Mouse (Mus musculus): ENCODE results near the gene 2410137M14Rik.
A peak's percentile ranks its signal among the peaks of the same experiment; 100 is the strongest.
"Not testable (repeated sequence)": the region's sequence is repeated elsewhere in the genome, so short reads cannot be mapped to it uniquely, and the experiment has no call there.

2410137M14Rik gene

DNA sequence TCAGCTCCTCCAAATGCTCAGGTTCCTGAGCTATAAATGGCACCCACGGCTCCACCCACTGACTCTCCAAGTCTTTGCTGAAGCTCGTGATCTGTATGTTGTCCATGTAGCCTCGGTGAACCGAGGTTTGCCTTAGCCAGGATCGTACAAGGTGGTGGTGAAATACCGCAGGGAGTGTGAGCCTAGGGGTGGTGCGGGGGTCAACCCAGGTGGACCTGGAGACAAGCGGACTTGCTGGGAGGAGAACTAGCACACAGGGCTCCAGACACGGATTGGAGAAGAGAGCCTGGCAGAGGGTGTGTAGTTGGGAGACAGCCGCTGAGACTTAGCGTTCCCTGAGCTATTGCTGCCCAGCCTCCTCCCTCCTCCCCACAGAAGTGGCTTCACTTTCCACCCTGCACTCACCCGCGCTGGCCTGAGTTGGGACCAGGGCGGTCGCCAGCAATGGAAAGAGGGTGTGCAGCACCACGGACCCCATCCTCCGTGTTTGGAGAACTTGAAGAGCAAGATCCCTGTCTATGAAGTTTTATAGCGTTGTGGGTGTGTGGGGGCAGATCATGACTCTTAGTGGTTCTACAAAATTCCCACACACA lies at the start of gene 2410137M14Rik:
2410137M14Rik (minus strand) TSS at position 17 of the 593 bp plus-strand sequence.
- DNase-seq (ENCODE audit: low read depth): no peak

DNA sequence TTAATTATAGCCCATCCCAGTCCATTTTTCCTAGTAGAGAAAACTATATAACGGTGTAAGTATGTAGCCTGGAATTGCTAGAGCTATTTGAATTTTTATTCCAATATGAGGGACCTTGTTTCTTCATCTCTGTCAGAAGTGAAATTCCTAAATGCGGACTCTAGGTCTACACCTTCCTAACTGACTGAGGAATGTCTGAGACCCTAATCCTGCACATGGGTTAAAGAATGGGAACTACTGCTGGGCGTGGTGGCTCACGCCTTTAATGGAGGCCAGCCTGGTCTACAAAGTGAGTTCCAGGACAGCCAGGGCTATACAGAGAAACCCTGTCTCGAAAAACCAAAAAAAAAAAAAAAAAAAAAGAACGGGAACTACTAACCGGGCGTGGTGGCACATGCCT lies 48.1 kb upstream of the 2410137M14Rik start:
- no peak for DNase-seq (ENCODE audit: low read depth)

DNA sequence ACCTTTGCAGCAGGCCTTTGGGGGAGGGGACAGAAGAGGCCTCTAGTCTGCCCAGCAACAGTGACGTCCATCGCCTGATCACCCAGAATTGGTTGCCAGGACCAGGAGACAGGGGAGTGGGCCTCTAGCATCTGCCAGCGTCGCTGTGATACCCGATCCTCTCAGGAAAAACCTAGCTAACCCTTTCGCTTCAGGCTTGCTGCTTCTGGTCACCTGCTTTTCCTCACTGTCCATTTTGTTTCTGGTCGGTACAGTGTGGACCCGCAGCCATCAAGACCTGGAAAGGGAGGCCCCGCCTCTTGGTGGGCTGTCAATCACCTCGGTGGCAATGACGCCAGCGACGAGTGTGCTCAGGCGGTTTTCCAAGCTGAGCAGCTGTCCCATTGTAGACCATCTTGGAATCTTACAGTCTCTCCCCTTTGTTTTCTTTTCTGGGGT lies 47.7 kb upstream of the 2410137M14Rik start:
- peak; percentile 81 for DNase-seq (ENCODE audit: low read depth)

DNA sequence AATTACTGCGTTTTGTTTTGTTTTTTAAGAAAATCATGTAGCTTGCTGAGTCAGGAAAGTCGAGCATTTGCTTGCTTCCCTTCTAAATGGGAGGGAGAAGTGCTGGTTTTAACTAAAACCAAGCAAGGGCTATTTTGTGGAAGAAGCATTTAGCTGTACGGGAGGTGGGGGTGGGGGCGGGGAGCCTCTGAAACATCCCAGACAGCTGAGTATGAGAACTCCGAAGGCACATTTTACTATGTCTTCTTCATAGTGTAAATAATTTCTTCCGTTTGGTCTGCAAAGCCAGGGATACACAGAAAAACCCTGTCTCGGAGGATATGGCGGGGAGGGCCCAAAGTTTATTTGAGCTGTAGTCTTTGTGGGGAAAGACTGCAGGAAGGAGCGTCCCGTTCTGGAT lies 47.2 kb upstream of the 2410137M14Rik start:
- no peak for DNase-seq (ENCODE audit: low read depth)

DNA sequence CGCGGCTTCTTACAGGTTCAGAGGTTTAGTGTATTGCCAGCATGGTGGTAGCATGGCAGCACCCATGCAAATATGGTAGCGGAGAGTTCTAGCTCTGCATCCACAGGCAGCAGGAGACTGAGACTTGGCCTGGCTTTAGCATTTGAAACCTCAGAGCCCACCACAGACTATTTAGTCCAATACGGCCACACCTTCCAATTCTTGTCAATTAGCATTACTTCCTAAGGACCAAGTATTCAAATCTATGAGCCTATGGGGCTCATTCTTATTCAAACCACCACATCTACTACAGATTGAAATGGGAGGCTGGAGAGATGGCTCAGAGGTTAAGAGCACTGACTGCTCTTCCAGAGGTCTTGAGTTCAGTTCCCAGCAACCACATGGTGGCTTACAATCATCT lies 46.4 kb upstream of the 2410137M14Rik start:
- no peak for DNase-seq (ENCODE audit: low read depth)

DNA sequence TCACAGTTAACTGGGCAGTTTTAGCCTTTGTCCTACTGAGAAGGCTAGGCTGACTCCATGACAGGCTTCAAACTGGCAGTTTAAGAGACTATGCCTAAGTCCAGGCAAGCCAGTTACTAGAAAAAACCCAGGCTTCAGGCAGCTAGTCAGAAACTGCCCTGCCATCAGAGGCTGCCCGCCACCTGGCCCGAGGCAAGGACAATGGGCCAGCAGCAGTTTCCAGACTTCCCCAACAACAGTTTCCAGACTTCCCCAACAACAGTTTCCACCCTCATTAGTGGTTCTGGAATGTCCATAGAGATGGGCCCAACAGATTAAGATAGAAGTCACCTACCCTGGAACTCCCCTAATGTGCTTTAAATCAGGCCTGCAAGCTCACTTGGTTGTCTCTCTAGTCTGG lies 45.4 kb upstream of the 2410137M14Rik start:
- DNase-seq (ENCODE audit: low read depth): no peak

DNA sequence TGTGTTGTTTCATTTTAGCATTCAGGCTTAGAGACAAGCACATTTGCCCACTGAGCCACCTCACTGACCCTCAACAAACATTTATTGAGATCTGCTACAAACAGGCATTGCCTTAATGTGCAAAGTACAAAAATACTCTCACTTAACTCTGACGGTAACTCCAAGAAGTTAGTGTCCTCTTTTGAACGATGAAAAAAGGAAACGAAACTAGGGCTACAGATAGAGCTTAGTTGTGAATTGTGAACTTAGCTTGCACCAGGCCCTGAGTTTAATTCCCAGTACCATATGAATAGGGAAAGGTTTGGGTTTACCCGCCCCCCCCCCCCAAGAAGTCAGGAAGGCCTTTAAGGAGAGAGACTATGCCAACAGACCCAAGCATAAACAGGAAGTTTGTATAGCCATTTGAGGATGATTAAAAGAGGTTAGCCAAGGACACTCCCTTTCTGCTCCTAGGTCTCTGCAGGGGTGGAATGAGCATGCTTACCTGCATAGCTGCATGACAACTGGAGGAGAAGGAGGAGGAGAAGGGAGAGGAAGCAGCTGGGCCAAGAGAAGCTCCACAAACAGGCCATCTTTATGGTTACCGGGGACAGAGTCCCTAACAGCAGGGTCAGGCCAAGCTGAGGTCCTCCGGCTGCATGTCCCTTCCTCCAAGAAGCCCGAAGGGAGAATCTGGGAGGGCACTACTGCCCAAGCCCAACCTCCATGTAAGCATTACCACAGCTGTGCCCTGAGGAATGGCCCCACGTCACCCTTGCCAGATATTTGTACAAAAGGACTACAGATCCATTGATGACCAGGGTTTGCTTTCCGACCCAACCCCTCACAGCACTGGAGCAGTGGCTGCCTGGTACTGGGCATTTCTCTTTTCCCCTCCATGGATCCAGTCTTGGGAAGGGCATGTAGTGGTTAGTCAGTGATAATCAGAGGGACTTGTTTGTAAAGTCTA lies 41.9 kb upstream of the 2410137M14Rik start, which contains the start of gene Mog:
Mog (minus strand) TSS at position 771 of the 949 bp plus-strand sequence.
- no peak for DNase-seq (ENCODE audit: low read depth)

DNA sequence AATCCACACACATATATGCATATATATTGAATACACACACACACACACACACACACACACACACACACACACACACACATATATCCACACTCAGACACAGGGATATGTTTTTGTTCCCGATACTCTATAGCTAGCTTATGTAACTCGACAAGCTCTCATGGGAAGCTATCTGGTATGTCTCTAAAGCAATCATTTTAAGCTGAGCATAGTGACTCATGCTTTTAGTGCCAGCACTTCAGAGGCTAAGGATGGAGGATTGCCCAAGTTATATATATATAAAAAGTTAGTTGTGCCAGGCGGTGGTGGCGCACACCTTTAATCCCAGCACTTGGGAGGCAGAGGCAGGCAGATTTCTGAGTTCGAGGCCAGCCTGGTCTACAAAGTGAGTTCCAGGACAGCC lies 38.2 kb upstream of the 2410137M14Rik start:
- not testable (repeated sequence) for DNase-seq (ENCODE audit: low read depth)

DNA sequence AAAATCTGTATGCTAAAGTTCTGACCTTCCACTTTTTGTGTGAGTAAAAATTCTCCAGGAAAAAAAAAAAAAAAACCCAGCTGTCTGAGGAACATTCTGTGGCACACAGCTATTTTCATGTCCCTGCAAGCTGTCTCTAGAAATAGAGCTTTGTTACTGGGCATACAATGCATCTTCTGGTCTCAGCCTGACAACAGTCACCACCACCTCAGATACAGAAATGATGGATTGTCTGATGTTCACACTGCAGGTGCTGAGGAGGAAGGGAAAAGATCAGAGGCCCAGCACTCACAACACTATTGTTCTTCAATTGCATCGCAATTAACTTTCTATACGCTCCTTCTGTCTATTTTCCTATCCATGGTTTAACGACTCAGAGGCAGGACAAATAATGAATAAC lies 37.3 kb upstream of the 2410137M14Rik start:
- no peak for DNase-seq (ENCODE audit: low read depth)

DNA sequence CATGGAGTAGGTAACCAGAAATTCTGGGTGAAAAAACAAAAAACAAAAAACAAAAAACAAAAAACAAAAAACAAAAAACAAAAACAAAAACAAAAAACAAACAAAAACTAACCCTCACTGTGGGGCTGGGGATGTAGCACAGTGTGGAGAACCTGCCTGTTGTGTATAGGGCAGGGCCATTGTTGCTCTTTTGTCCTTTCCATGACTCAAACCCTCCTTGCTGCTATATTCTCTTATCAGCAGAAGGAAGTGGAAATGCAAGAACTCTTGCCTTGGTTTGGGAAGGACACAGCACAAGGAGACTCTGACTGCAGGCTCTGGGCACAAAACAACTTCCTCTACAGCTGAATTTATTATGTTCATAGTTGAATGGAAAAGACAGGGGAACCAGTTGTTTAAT lies 35.3 kb upstream of the 2410137M14Rik start:
- DNase-seq (ENCODE audit: low read depth): no peak

DNA sequence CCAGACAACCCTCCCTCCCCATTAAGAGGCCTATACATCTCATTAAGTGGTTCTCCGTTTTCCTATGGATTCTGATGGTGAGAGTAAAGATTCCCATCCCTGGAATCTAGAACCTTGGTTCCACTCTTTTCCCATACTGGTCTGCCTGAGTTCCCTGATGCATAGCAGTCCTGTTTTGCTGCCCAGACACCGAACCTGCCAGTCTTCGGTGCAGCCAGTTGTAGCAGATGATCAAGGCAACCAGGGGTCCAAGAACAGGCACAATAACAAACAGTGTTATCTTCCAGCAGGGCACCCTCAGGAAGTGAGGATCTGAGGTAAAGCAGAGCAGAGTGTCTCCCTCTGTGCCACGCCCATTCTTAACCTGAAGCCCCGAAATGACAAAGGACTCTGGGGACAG lies 31.1 kb upstream of the 2410137M14Rik start:
- no peak for DNase-seq (ENCODE audit: low read depth)

DNA sequence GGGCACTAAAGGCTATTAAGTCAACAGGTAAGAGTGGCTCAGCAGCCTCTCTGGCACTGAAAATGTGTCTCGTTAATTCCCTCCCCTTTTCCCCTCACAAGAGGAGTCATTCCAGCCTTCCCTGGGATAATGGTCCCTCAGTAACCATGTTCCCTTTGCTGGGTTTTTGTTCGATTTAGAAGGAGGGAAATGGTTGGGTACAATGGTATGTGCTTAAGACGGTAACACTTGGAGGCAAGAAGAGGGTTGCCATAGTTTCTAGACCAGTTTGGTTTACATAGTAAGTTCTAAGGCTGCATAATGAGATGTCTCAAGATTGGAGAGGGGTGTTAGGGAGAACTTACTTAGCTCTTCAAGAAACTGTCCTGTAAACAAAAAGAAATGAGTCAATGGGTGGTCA lies 30.7 kb upstream of the 2410137M14Rik start:
- DNase-seq (ENCODE audit: low read depth): no peak

DNA sequence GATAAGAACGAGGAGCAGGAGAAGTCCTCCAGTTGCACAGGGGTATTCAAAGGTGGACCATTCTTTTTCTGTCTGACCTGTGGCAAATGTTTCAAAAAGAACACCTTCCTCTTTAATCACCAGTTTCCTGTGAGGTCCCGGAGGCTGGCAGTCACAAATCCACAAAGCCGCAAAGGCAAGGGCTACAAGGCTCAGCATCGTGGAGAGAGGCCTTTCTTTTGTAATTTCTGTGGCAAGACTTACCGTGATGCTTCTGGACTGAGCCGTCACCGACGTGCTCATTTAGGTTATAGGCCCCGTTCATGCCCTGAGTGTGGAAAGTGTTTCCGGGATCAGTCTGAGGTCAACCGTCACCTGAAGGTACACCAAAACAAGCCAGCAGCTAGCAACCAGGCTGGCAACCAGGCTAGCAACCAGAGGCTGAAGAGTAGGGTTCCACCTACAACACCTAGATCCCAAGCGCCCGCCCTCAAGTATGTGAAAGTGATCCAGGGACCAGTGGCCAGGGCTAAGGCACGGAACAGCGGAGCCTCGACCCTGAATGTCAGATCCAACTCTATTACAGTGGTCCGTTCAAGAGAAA lies 28.5 kb upstream of the 2410137M14Rik start:
- DNase-seq (ENCODE audit: low read depth): no peak

DNA sequence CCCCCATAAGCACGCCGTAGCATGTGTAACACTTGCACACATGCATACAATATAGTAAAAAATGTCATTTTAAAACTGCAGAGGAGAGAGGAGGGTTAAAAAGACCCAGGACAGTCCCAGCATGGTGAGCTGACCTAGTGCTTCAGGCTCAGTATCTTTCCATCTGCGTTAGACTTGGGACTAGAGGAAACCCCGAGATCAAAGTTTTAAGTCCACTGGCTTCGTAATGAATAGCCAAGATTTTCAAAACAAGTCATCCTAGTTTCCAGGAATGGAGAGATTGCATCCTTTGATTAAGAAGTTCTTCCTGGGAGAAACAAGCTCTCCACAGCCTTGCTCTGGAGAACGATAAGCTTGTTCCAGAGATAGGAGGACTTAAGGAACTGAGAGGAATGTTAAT lies 27.1 kb upstream of the 2410137M14Rik start:
- DNase-seq (ENCODE audit: low read depth): no peak

DNA sequence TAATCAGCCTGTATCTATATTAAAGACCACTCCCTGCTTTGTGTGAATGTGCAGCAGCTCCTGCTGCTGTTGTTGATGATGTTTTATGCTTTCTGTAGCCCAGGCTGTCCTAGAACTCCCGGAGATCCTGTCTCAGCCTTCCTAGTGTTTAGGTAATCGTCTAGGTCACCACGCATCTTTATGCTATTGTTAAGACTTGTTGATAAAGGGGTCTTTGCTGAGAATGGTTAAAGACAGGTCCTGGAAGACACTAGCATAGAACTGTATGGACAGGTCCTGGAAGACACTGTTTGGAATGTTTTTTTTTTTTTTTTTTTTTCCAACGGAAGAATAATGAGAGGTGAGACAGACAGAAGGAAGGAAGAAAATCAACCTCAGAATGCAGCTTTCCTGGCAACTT lies 22.3 kb upstream of the 2410137M14Rik start:
- no peak for DNase-seq (ENCODE audit: low read depth)

DNA sequence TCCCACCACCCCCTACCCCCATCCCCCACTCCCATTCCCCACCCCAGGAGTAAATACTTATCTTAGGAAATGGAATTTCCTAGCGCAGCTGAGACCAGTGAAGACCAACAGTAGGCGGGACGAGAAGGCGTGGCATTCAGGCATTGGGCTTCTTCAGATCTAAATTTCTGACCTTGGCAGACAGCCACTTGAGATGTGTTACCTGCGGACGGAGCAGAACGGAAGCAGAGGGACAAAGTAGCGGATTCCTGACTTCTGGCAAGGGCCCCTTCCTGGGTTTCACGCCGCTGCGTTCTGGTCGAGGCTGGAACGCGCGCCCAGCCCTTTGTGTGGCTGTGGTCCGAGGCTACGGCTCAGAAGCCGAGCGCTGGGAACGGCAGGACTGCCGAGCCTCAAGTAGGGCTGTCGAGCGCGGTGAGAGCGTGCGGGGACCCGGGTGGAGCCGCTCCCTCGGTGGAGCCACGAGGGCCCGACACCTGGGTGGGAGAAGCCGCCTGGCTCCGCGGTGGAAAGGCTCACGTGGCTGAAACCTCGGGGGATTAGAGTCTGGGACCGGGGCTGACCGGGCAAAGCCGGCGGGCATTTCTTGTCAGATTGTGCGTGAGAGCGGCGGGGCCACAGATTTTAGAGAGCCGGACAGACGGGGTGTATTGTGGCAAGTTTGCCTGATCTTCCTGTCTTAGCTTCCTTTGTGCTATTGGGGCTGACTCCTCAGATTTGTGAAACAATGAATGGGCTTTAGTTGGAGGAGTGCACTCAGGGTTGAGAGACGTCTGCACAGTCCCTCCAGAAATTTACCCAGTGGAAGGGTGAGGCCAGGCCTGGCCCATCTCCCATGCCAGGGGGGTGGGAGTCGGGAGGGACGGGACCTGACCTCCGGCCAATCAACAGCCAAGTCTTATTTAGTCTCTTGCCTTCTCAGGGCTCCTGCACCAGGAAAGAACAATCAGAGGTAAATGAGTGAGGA lies 21.6 kb upstream of the 2410137M14Rik start:
- DNase-seq (ENCODE audit: low read depth): no peak

DNA sequence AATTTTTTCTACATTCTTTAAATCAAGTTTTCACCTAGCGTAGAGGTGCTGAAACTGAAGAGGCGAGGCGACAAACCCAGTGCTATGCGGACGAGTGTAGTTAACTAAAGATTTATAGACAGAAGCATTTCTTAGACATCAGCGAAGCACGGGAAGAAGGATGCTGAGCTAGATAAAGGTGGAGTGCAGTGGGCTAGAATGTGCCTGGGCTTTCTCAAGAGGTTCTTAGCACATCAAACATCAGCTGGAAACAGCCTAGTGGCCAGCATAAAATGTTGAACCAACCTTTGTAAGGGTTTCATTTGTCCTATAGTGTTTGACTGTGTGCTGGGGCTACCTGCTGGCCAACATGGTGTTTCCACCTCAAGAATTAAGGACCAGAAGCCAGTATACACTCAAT lies 19.8 kb upstream of the 2410137M14Rik start, which contains the start of gene Zfp57:
Zfp57 (plus strand) TSS at position 301 of the 400 bp plus-strand sequence.
- no peak for DNase-seq (ENCODE audit: low read depth)

DNA sequence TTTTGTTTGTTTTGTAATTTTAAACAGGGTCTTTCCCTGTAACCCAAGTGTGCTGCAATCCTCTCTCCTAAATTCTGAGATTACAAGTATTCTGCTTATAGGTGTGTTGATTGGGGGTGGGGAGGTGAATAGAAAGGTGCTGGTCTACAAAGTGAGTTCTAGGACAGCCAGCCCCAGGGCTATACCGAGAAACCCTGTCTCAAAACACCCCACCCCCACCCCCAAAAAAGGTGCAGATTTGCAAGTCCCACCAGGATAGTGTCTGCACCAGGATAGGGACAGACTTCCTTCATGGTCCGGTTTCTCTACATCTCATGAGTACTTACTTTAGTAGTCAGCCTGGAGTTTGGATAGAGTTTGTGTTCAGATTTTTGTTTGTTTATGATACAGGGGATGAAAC lies 17.4 kb upstream of the 2410137M14Rik start:
- DNase-seq (ENCODE audit: low read depth): no peak

DNA sequence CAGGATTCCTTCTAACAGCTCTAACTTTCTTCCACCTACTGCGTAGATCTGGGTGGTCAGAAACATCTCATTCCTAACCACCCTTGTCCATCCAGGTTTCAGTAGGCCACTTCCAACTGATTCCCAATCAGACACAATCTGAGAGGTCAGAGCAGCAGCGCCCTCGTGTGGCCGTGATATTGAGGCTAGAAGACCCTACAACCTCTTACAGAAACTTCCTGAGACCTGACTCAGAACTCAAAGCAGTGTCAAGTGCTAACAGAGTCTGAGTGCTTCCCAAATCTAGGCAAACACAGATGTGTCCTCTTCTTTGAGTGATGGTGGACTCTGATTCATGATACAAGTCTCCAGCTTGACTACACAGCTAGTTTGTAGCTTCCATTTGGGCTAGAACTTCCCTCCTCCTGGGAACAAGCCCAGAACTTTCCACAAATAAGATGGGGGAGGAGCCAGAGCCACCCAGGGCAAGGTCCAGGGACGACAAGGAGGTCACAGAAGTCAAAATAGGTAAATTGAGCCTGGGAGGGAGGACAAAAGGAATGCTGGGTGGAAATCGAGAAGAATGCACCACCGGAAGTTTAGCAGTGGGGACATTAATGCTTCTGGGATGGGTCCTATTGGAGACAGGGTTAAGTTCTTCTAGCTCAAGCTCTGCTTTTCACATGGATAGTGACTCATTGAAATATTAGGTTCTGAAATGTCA lies 16.1 kb upstream of the 2410137M14Rik start:
- DNase-seq (ENCODE audit: low read depth): peak; percentile 80

DNA sequence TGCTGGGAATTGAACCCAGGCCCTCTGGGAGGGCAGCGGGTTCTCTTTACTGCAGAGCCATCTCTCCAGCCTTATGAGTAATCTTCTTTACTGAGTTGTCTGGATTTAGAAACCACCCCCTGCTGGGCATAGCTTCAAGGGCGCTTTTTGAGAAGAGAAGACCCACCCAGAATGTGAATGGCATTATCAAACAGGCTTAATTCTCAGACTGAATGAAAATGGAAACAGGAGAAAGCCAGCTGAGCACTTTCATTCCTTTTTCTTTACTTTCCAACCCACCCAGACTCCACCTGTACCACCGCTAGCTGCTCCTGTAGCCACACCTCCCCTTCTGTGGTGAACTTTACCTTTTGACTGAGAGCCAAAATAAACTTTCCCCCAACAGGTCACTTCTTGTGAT lies 14.4 kb upstream of the 2410137M14Rik start:
- no peak for DNase-seq (ENCODE audit: low read depth)

DNA sequence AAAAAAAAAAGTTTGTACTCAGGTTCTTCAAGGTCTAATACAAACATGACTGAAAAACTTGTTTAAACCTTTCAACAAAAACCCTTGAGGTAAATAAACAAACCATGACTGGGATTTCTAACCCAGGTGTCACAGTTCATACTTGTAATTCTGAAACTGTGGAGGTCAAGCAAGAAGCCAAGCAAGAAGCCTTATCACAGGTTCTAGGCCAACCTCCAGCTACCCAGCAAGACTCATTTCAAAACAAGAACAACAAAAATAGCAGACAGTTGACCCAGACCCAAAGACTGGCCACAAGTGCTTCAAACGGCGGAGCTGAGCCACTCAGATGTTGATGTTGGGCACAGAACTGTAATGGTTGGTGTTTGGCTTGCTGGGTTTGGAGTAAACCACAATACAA lies 13.5 kb upstream of the 2410137M14Rik start:
- no peak for DNase-seq (ENCODE audit: low read depth)
